Mouse (Mus musculus): Measurements from ENCODE around the gene Kif2a.
A peak's percentile ranks its signal among the peaks of the same experiment; 100 is the strongest.

The Kif2a gene

GRCm38 (mm10) chr13:107021461-107022265 lies at the start of gene Kif2a:
TSS of gene Kif2a (minus strand) at chr13:107022126.
- peak; percentile 73 to 76 for DNase-seq

GRCm38 (mm10) chr13:107069061-107069460 lies 47.1 kb upstream of the Kif2a start:
- no peak for DNase-seq

GRCm38 (mm10) chr13:107065098-107065855 lies 43.4 kb upstream of the Kif2a start:
- DNase-seq = no peak

GRCm38 (mm10) chr13:107064263-107064662 lies 42.3 kb upstream of the Kif2a start:
- no peak for DNase-seq

GRCm38 (mm10) chr13:107063115-107063807 lies 41.3 kb upstream of the Kif2a start:
- no peak for DNase-seq

- DNase-seq = no peak
Measured at GRCm38 (mm10) chr13:107060098-107060497, 38.2 kb upstream of the Kif2a start.

- DNase-seq = no peak
Measured at GRCm38 (mm10) chr13:107059460-107059859, 37.5 kb upstream of the Kif2a start.

GRCm38 (mm10) chr13:107056318-107056717 lies 34.4 kb upstream of the Kif2a start:
- no peak for DNase-seq

GRCm38 (mm10) chr13:107054496-107054895 lies 32.6 kb upstream of the Kif2a start:
- DNase-seq = no peak

GRCm38 (mm10) chr13:107051342-107051741 lies 29.4 kb upstream of the Kif2a start:
- DNase-seq = no peak

GRCm38 (mm10) chr13:107044229-107044628 lies 22.3 kb upstream of the Kif2a start:
- peak in 1 of 2 experiments; percentile 6 for DNase-seq

GRCm38 (mm10) chr13:107042551-107042950 lies 20.6 kb upstream of the Kif2a start:
- DNase-seq = no peak

- no peak for DNase-seq
Measured at GRCm38 (mm10) chr13:107039493-107039892, 17.6 kb upstream of the Kif2a start.

GRCm38 (mm10) chr13:107038346-107038745 lies 16.4 kb upstream of the Kif2a start:
- DNase-seq = no peak

GRCm38 (mm10) chr13:107035511-107036113 lies 13.7 kb upstream of the Kif2a start:
- no peak for DNase-seq

GRCm38 (mm10) chr13:107035078-107035477 lies 13.2 kb upstream of the Kif2a start:
- no peak for DNase-seq

- no peak for DNase-seq
Measured at GRCm38 (mm10) chr13:107034028-107034920, 12.3 kb upstream of the Kif2a start.

GRCm38 (mm10) chr13:107031228-107031627 lies 9.3 kb upstream of the Kif2a start:
- no peak for DNase-seq

GRCm38 (mm10) chr13:107027218-107027617 lies 5.3 kb upstream of the Kif2a start:
- DNase-seq = no peak

- DNase-seq = no peak
Measured at GRCm38 (mm10) chr13:107025663-107026062, 3.7 kb upstream of the Kif2a start.

GRCm38 (mm10) chr13:107022266-107023171 lies 593 bp upstream of the Kif2a start:
- peak; percentile 83 to 93 for DNase-seq

All from cerebellum, postnatal 25 days (tissue).